Mouse (Mus musculus): ENCODE measurements at regions not wholly inside any gene's neighbourhood (a gene's known extent, or its start where the extent isn't known, plus 50 kb on each side); places are given as distances from the start of the nearest gene placed in this dataset.

GRCm38 (mm10) chr4:73335218-73336104 is 69.4 kb downstream of the Gm11487 start:
- WGBS: 41% methylated on average over 2 of the region's 2 CpGs
- peak; percentile 74; the same call in 1 of the 2 replicates for ATAC-seq (ENCODE audit: low read depth)
- H3K9ac ChIP-seq: no peak overlapping the region
- H3K4me1 ChIP-seq (replicated peaks): no peaks in the 10 kb centered on the region
- H3K27ac ChIP-seq (replicated peaks): no peak overlapping the region
- no peaks in the 10 kb centered on the region for H3K36me3 ChIP-seq
- H3K27me3 ChIP-seq: no peaks in the 10 kb centered on the region
- no peak overlapping the region for H3K4me3 ChIP-seq
- H3K9me3 ChIP-seq: no peaks in the 10 kb centered on the region
- H3K4me2 ChIP-seq: no peak overlapping the region

Data from neural tube, embryonic 13.5 days (tissue).